Mouse (Mus musculus) olfactory bulb, adult 2 months (tissue): ENCODE measurements at regions not wholly inside any gene's neighbourhood (a gene's known extent, or its start where the extent isn't known, plus 50 kb on each side); places are given as distances from the start of the nearest gene placed in this dataset.

Experiments
- CTCF ChIP-seq: fragments of 200-500 bp; IDR thresholded peaks from 2 replicates; pipeline ENCODE4 v1.5.1; 2012; ENCODE audit warnings: low read depth, mild to moderate bottlenecking, low read length, moderate library complexity; ENCODE audit not compliant: insufficient read depth
- POLR2A ChIP-seq: fragments of 200-500 bp; IDR thresholded peaks from 2 replicates; pipeline ENCODE4 v1.6.1; 2012; ENCODE audit warnings: mild to moderate bottlenecking, low read depth, low read length, moderate library complexity; ENCODE audit not compliant: insufficient read depth

DNA sequence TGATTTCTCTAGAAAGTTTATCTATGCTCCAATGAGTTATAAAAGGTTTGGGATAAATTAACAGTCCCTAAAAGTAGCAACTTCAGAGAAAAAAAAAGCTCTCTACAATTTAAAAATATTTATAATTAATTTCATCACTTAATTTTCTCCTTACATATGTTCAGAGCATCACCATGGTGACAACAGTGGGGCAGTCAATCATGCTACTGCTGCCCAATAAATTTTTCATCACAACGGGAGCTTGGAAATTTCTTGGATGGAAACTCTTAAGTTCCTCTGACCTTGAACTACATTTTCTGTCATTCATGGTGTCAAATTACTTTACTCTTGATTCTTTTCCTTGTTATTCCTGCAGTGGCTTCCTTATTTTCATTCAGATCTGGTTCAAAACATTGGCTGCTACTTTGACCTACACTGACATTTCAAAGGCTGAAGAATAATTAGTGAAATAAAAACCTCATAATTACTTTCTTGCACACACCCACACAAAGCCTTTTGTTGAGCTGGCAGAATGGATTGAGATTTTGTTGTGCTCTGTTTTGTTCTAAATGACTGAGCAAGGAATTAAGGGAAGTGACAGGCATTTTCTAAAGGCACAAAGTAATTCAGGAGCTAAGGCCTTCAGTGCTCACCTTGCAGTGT lies 540.1 kb upstream of the Stxbp6 start:
- TF ChIP-seq CTCF (no peak), POLR2A (no peak)
